Mouse (Mus musculus): Measurements from ENCODE around the gene Ccdc169.

The Ccdc169 gene

DNA sequence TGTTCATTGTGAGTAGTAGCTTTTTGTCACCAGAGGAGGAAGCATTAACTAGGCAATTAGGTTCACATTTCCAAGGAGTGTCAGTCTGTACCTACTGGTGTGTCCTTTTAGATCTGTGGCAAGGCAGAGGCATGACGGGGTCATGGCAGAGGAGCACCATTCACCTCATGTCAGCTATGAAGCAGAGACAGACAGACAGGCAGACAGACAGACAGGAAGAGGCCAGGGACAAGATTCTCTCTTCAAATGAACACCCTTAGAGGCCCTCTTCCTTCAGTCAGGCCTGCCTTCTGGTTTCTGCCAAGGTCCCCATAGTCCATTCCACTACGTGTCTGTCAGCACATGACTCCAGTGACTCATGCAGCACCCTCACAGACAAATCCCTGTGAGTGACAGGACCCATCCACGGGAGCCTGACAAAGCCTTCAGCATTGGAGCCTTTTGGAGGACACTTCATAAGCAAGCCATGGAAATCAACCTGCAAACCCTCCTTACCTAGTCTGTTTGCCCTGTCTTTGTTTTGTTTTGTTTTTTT, 14.7 kb upstream of the Ccdc169 start:
- no peak for DNase-seq (ENCODE audit: extremely low read depth, low read depth)

- DNase-seq (ENCODE audit: extremely low read depth, low read depth), result no peak
Observed at GRCm38 (mm10) chr3:55123064-55123463, 14.1 kb upstream of the Ccdc169 start.

DNA sequence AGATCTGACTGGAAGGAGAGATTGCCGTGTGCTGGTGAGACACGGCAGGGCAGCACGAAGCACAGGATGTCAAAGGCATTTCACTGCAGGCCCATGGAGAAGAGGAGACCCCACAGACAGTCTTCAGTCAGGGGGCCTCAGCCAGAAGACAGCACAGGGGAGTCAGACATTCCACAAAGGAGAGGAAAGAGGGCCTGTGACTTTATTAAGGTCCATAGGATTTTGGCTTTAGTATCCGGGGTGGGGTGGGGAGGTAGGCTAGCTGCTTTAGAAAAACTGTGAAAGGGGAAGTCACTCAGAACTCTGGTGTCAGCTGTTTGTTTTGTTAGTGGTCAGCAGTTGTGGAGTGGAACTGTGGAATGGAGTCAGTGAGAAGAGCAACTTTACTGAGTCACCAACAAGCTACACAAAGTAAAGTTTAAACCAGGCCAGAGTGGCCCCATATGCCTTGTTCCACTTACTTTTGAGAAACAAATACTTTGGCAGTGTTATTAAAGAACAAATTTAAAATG, 7.9 kb upstream of the Ccdc169 start:
- no peak for DNase-seq (ENCODE audit: extremely low read depth, low read depth)

DNA sequence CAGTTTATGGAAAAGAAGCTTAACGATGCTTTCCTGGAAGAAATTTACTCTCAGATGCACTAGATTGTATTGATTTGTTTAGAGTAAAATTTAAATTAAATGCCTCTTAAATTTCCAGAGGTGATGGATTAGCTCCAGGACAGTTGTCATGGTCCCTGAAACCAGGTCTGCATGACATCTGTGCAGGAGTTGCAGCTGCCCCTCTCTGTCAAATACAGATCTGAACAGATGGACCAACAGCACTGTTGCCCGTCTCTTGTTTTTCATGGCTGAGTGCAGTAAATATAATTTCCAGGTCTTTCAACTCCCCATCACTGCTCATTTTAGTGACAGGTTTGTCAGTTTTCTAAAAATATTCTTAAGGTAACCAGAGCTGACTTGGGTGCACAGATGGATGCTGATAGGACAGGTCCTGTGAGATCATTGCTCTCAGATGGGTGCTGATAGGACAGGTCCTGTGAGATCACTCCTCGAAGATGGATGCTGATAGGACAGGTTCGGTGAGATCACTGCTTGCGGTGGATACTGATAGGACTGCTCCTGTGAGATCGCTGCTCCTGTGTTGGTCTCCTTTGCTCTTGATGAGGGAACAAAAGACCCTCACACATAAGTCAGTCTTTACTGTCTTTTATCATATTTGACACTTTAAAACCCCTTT, 5.4 kb upstream of the Ccdc169 start:
- DNase-seq (ENCODE audit: extremely low read depth, low read depth), result no peak

GRCm38 (mm10) chr3:55139837-55140236, 2.7 kb downstream of the Ccdc169 start:
- no peak for DNase-seq (ENCODE audit: extremely low read depth, low read depth)

- no peak for DNase-seq (ENCODE audit: extremely low read depth, low read depth)
Observed at GRCm38 (mm10) chr3:55141401-55141800, 4.3 kb downstream of the Ccdc169 start.

DNA sequence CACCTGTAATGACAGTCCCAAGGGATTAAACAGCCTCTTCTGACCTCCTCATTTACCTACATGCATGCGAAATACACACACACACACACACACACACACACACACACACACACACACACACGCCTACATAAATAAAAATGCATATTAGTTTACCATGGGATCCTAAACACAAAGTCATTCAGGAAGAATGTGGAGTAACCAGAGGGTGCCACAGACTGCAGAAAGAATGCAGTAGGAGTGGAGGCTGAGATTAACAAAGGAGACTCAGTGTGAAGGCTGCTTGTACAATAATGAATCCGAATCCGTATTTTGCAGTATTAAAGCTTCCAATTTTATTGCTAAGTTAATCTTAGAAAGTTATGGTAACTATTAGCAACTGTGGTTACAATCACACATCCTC, 7.8 kb downstream of the Ccdc169 start:
- DNase-seq (ENCODE audit: extremely low read depth, low read depth), result no peak

DNA sequence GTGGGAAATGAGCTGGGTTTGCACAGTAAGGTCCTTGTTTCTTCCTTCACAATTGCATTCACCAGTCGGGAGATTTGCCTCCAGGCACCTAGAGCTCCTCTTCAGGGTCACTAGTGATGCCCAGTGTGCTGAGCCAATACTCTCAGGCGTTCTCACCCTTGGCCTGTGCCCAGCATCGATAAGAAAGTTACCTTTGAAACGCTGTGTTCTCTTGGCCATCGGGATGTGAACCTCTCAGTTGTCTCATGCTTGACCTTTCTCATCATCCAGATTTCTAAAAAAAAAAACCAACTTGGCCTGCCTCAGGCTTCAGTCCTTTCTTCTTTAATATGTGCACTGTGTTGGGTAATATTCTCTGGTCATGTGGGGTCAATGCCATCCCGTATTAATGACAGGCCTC, 9.3 kb downstream of the Ccdc169 start:
- DNase-seq (ENCODE audit: extremely low read depth, low read depth), result no peak

DNA sequence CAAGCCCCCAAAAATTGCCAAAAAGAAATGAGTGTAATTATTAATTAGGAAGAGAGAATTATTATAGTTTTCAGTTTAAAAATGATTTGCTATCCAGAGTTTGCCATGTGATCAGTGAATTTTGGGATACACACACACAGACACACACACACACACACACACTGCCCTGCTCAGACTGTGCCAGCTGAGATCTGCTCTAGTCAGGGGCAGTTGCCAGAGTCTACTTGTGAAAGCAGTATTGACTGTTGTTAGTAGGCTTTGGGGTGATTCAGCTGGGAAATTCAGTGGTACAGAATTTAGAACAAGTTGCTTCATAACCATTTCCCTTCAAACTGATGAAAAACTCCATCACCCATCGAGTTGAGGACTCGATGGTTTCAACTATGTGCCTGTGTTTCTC, 10.0 kb downstream of the Ccdc169 start:
- no peak for DNase-seq (ENCODE audit: extremely low read depth, low read depth)

- DNase-seq (ENCODE audit: extremely low read depth, low read depth), result no peak
Observed at GRCm38 (mm10) chr3:55148091-55148490, 11.0 kb downstream of the Ccdc169 start.

DNA sequence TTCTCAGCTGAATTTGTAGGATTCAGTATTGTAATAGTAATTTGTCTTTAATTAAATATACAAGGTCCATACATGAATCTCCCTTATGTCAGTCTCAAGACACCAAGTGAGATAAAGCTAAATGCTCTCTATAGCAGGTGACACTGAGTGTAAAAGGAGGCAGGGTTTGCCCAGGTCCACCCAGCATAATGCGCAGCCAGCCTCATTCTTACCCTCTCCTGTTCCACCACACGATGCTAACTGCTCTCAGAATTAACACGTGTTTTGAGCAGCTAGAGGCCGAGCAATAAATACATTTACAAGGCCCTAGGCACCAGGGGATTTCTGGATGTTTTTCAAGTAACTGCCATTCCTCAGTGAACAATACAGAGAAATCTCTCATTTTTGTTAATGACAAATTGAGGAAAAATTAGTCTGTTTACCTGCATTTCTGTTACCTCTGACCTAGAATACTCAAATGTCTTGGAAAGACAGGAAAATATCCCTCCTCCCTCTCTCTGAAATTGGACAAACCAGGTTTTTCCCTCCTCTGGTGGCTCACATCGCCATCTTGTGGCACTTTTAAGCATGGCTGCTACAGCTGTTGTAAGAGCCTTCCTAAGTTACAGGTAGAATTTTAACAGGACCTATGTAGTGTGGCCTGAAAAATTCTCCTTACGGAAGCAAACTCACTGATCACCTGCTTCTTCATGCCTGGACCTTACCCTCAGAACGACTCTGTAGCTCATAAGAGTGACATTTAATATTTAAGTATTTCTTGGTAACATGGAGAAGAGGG, 14.7 kb downstream of the Ccdc169 start:
- peak; percentile 7 for DNase-seq (ENCODE audit: extremely low read depth, low read depth)

GRCm38 (mm10) chr3:55152673-55153334, 15.7 kb downstream of the Ccdc169 start:
- DNase-seq (ENCODE audit: extremely low read depth, low read depth), result peak; percentile 26

DNA sequence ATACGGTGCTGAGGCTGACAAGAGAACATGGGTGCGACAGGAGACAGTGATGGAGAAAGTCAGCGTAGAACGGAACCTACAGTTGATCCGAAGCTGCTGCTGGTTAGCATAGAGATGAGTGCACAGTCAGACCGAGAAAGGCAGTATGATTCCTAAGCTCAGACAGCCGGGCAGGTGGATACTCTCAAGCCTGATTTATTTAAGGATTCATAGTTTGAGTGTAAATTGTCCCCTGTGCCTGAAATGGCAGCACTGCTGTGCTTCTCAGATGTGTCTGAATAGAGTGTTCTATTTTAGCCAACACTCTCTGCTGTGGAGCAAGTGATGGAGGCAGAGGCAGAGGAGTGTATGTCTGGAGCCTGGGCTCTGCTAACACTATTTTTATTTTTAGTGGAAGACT, 17.0 kb downstream of the Ccdc169 start:
- DNase-seq (ENCODE audit: extremely low read depth, low read depth), result no peak

- DNase-seq (ENCODE audit: extremely low read depth, low read depth), result no peak
Observed at GRCm38 (mm10) chr3:55157413-55157812, 20.3 kb downstream of the Ccdc169 start.

- no peak for DNase-seq (ENCODE audit: extremely low read depth, low read depth)
Observed at GRCm38 (mm10) chr3:55161144-55161543, 24.0 kb downstream of the Ccdc169 start.

- no peak for DNase-seq (ENCODE audit: extremely low read depth, low read depth)
Observed at GRCm38 (mm10) chr3:55163510-55163909, 26.4 kb downstream of the Ccdc169 start.

- no peak for DNase-seq (ENCODE audit: extremely low read depth, low read depth)
Observed at GRCm38 (mm10) chr3:55172478-55172877, 35.3 kb downstream of the Ccdc169 start.

GRCm38 (mm10) chr3:55177271-55177670, 40.1 kb downstream of the Ccdc169 start:
- no peak for DNase-seq (ENCODE audit: extremely low read depth, low read depth)

GRCm38 (mm10) chr3:55181766-55182165, 44.6 kb downstream of the Ccdc169 start, which contains the start of gene Sohlh2:
Gene Sohlh2 (plus strand): TSS chr3:55182028.
- no peak for DNase-seq (ENCODE audit: extremely low read depth, low read depth)

GRCm38 (mm10) chr3:55191668-55192067, 54.5 kb downstream of the Ccdc169 start:
- no peak for DNase-seq (ENCODE audit: extremely low read depth, low read depth)

GRCm38 (mm10) chr3:55193351-55193750, 56.2 kb downstream of the Ccdc169 start:
- no peak for DNase-seq (ENCODE audit: extremely low read depth, low read depth)

DNA sequence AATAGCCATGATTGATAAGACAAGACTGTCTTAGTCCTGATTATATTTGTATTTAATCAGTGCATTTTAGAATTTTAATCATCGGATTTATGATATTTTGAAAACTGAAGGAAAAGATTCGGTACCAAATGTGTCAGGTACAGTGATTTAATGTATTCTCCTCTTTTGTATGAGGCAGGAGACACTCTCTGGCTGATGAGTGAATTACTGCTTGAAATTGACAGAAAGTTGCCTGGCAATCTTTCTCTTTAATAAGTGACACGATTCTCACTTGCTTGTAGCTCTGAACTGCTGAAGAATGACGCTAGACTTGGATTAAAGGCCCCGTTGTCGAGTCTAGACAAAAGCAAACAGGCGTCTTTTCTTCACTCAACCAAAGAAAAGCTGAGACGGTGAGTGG, 57.7 kb downstream of the Ccdc169 start:
- DNase-seq (ENCODE audit: extremely low read depth, low read depth), result no peak

Data from MEL-GATA-1-ER (cell line).